Mouse (Mus musculus) layer of hippocampus, postnatal 14 days (tissue): ENCODE data around the gene Gm8369. TPM values are rescaled to one million over a fixed set of nuclear protein-coding genes. Genes with fewer than 3 reads are reported as not detected.
"Not testable (repeated sequence)": the region's sequence is repeated elsewhere in the genome, so short reads cannot be mapped to it uniquely, and the experiment has no call there.

Experiments
- DNase-seq, 2 experiments: peaks; one replicate each; pipeline ENCODE4 v3.0.0; 2021 to 2022; ENCODE audit warnings: low spot score in 2 of 2, mixed read lengths in 1 of 2
- long read RNA-seq, 2 experiments: library from polyadenylated mRNA; stranded (forward); transcript quantifications; one replicate each; pipeline ENCODE4 v2.0.0; 2021
- total RNA-seq, 2 experiments: library from RNA; stranded (reverse); gene quantifications; 2 replicates each; pipeline ENCODE4 v1.2.3; 2021

The Gm8369 gene
- total RNA-seq, result under 1 TPM in 1 of 2 experiments, not detected in 1; 0.55 TPM
- long read RNA-seq, experiment 1, result 0 reads
- long read RNA-seq, experiment 2, result 0 reads

DNA sequence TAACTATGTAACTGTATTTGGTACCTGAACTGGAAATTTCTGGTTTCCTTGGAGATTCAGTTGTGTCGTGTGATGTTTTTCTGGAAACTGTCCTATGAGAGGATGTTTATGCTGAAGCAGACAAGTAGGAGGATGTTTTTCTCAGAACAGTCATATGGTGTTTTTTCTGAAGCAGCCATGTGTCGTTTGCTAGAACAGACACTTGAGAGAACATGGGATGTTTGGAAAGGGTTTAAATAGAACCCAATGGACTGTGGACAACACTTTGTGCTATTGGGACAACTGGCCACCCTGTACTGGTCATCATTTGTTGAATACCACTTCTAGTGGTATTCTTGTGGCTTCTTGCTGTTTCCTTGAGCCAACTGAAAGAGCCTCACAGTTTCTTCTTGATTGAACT lies at the start of gene Gm8369:
Gene Gm8369, plus strand, starts transcription at position 193 of the 400 bp plus-strand sequence.
- peak; percentile 11 to 52 for DNase-seq

DNA sequence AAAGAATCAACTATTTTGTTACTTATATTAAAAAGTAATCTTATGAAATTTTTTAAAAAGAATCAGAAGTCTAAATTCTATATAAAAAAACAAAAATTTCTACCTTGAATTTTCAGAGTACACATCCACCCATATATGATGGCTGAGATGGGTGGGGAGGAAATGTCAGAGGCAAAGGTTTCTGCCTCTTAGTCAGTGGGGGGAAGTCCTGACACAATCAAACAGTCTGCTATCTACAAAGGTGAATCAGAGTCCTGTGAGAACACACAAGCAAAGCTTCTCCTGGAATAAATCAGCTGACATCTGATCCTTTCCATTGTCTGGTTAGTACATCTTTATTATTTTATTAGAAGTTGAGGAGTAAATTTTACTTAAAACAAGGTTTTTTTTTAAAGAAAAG lies 42.4 kb upstream of the Gm8369 start, which contains the start of gene Ms4a4b:
Gene Ms4a4b, plus strand, starts transcription at position 216 of the 400 bp plus-strand sequence.
- no peak for DNase-seq

DNA sequence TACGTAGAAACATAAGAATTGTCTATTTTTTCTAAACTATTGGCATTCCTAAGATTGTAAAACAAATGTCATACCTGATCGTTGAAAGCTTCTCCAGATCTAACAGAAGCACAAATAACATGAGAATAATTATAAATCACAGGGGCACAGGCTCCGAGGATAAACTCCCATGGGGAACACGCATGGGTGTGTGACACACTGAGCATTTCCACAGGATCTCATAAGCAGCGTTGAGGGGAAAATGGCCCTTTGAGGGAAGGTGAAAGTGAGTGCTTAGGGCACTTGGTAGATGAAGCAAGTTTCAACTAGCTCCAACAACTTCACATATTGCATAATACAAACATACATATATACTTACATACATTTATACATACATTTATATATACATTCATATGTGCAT lies 41.8 kb upstream of the Gm8369 start:
- DNase-seq, result no peak

DNA sequence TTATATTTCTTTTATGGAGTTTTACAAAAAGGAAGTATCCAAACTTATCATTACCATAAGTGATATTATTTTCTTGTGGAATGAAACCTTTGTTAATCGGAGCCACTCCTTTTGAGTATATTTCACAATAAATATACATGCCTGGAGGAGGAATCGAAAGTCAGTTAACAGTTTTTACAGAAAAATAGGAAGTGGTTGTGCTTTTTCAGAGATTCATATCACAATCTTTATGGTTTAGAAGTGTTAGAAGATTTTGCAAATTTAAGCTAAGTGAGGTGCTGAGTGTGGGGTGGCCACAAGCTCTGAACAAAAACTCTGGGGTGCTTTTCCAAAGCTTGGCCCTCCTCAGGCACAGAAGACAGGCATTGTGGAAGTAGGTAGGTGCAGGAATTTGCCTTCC lies 38.5 kb upstream of the Gm8369 start:
- DNase-seq, result no peak

DNA sequence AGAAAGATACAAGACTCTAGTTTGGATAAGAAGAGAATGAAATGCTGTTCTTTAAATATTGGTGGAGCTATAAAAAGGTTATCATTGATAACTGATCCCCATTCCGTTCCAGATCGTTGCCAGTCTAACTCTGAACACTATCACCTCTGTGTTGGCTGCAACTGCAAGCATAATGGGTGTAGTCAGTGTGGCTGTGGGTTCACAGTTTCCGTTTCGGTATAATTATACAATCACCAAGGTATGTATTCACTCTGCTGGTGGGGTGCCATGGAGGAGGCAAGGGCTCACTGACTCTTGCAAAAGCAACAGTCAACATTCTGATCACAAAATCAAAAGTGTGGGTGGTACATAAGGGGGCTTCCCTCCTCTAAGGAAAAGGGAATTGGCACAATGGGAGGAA lies 26.7 kb upstream of the Gm8369 start:
- not testable (repeated sequence) for DNase-seq

DNA sequence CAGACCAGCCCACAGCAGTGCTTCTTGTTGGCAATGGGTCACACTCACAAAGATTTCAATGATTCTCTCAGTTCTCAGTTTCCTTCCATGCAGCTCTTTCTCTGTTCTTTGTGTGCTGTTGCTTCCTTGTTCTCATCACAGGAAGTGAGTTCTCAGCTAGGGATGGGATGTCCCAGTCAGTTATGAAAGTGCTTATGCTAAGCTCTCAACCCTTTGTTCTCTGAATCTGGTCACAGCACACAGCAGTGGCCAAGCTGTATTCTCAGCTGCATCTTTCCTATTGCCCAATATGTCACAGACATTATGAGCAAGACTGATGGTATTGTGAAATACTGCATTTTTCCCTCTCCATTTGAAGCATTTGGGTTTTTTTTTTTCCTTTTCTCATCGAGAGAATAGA lies 20.9 kb upstream of the Gm8369 start:
- DNase-seq, result not testable (repeated sequence)

DNA sequence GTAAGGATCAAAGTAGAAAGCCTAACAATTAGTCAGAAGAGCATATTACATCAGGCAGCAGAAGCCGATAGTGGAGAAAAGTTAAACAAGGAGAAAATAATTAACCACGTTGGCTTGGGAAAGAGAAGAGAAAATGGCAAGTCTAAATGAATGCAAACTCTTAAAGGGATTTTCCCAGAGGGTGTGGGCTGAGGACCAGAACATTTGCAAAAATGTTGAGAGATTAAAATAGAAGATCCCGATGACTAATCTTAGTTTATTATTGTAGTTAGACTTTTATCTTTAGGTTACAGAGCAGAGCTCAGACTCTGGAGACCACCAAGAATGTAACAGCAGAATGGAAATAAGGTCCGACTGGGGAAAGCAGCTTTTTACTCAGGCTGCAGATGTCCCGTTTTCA lies 19.3 kb upstream of the Gm8369 start:
- no peak for DNase-seq

DNA sequence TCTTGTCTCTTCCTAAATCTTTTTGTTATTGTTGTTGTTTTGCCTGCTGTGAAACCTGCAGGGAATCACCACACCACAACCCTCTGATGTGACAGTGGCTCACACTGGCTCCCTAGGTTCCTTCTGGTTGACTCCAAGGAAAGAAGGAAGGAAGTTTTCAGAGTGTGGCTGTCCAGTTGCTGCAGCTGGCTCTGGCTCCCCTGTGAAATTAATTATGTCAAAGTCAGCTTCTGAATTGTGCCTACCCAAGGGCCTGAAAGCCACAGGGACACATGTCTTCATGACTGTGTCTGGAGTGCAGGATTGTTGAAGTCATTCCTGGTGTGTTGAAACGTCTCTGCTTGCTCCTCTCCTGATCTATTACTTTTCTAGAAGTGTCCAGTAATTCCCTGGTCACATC lies 17.4 kb upstream of the Gm8369 start:
- DNase-seq, result not testable (repeated sequence)

DNA sequence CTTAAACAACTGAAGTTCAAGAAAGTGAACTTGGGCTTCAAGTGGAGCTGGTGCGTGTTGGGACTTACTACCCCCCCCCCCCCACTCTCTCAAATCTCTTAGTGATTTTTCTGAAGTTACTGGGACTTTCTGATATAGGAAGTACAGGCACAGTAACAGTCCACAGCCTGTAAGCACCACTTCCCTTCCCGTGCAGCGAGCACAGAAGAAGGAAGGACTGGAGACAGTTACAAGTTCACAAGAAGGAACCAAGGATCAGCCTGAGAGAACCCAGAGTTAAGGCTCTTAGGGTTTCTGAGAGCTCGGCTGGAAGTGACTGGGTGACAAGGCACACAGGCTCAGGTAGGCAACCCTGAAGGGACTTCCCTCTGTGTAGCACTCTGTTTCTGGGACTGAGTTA lies 16.5 kb upstream of the Gm8369 start, which contains the start of gene Ms4a6c:
Gene Ms4a6c, plus strand, starts transcription at position 152 of the 400 bp plus-strand sequence.
- not testable (repeated sequence) for DNase-seq

DNA sequence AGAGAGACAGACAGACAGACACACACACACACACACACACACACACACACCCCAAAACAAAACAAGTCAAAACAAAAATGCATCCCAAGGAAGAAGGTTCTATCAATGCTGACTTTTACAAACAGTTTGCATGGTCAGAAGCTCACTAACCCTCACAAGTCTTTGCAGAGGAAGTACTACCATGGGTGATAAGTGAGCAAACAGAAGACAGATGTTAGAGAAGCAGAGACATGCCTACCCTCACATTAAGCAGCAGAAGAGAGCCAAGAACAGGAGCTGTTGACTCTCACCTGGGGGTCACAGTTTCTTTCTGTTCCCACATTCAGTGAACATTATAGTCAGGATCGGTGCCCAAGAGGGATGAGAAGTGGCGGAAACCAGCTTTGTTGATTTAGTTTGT lies 6.0 kb upstream of the Gm8369 start:
- no peak for DNase-seq

DNA sequence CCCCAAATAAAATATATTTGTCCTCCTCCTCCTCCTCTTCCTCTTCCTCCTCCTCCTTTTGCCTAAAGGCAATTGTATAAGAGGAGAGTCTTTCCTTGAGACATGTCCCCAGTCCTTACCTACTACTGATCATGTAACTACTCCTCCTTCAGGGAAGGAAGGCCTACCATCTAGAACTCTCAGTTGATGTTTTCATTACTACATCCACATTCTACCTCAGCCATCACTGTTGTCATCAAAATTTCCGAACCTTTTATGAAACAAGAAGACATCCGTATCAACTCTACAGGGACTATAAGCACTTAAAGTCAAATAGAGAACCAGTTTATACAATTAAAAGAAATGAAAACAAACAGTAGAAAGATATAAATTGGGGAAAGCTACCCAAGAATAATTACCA lies 3.1 kb upstream of the Gm8369 start:
- no peak for DNase-seq

DNA sequence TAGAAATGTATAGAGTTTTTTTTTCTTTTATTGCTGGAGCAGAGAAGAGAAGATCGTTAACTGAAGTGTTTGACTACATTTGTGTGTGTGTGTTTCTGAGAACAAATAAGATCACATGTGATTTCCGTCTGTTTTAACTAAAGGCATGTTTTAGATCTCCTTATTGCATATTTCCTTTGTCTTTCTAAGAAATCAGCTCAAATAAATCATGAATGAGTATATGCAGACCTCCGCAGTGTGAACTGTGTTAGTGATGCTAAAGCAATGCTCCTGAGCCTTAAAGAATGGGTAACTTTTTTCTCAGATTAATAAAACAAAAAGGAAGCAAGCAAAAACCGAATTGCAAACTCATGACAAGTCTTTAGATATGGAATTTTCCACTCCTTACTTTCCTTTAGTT lies 1.8 kb upstream of the Gm8369 start:
- no peak for DNase-seq

DNA sequence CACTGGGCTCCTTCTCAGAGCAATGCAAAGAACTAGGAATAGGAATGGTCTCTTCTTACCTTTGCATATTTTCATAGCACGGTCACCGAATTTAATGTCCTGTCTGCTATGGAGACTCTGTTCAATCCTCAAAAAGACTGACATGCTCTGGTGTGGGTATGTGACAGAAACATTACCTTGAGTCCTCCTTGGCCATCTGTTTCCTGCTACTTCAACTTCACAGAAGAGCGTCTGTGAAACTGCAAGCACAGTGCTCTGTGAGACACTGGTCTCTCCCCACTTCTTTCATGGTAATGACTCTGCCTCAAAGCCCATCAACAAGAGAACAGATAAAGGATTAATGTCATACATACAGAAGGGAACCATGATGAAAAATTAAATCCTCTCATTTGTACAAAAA lies 1.4 kb upstream of the Gm8369 start:
- DNase-seq, result no peak

DNA sequence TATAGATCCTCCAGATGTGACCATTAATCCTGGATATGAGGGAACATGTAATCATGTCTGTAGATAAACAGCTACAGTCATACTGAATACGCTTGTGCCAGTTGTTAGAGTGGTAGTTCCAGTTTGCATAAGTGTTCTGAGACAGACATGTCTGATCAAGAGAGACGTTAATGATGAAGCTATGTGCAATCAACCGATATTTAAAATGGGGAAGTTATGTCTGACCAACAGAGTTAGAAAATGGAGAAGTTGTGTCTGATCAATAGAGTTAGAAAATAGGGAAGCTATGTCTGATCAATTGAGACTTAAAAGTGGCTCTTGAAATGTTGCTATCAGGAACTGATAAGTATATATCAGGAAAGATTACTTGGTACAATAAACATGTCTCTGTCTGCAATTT lies 472 bp upstream of the Gm8369 start:
- no peak for DNase-seq

DNA sequence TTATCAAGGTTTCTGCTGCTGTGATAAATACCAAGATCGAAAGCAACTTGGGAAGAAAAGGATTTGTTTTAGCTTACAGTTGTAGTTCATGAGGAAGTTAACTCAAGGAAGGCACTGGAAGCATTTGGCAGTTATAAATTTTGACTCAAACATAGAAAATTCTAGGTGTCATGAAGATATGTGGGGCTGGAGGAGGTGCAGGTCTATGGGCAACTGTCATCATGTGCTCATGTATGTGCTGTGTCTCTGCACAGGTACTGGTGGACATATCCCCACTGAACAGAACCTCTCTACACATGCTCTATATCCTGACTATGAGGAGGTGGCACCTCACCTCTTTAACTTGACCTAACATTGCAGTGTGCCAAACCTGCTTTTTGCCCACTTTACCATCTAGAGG lies 861 bp downstream of the Gm8369 start:
- DNase-seq, result no peak

DNA sequence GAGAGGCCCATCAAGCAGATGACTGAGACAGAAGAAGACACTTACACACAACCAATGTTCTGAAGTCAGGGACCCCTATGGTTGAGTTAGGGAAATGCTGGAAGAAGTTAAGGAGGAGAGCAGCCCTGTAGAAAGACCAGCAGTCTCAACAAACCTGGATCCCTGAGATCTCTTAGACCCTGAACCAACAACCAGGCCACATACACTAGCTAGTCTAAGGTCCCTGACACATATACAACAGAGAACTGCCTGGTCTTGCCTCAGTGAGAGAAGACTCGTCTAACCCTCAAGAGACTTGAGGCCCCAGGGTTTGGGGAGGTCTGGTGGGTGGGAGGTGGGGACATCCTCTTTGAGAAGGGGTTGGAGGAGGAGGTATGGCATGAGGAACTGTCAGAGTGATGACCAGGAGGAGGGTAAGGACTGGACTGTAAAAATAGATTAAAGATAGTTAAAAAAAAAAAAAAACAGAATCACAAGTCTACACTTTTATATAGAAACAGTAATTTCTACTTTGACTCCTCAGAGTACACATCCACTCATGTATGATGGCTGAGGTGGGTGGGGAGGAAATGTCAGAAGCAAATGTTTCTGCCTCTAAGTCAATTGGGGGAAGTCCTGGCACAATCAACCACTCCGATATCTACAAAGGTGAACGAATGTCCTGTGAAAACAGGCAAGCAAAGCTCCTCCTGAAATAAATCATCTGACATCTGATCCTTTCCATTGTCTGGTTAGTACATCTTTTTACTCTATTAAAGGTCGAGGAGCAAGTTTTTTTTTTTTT lies 5.9 kb downstream of the Gm8369 start:
- DNase-seq, result no peak

DNA sequence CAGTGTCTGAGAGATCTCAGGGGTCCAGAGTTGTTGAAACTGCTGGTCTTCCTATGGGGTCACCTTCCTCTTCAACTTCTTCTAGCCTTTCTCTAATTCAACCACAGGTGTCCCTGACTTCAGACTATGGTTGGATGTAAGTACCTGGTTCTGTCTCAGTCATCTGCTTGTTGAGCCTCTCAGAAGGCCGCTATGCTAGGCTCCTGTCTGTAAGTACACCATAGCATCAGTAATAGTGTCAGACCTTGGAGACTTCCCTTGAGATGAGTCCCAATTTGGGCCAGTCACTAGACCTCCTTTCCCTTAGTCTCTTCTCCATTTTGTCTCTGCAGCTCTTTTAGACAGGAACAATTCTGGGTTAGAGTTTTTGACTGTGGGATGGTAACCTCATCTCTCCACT lies 6.9 kb downstream of the Gm8369 start:
- DNase-seq, result no peak

DNA sequence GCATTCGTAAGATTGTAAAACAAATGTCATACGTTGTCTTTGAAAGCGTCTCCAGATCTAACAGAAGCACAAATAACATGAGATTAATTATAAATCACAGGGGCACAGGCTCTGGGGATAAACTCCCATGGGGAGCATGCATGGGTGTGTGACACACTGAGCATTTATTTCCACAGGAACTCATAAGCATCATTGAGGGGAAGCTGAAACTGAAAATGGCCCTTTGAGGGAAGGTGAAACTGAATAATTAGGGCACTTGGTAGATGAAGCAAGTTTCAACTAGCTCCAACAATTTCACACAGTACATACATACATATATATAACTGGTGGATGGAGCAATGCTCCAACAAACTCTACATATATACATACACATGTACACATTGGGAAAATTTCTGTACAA lies 8.8 kb downstream of the Gm8369 start:
- DNase-seq, result no peak

DNA sequence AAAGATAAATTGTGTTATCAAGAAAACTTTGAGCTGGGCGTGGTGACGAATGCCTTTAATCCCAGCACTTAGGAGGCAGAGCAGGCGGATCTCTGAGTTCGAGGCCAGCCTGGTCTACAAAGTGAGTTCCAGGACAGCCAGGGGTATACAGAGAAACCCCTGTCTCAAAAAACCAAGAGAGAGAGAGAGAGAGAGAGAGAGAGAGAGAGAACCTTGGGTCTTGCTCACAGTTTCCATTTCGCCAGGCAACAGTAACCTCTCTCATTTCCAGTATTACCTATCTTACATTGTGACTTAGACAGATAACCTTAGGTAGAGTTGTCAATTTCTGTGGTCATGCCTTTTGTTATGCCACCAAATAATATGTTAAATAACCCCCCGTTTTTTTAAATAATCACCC lies 10.6 kb downstream of the Gm8369 start:
- DNase-seq, result no peak

DNA sequence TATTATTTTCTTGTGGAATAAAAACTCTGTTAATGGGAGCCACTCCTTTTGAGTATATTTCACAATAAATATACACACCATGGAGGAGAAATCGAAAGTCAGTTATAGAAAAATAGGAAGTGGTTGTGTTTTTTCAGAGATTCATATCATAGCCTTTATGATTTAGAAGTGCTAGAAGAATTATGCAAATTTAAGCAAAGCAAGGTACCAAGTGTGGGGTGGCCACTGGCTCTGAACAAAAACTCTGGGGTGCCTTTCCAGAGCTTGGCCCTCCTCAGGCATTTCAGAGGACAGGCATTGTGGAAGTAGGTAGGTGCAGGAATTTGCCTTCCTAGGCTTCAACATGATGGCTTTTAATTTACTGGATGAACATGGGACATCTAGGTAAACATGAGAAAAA lies 11.6 kb downstream of the Gm8369 start:
- not testable (repeated sequence) for DNase-seq

DNA sequence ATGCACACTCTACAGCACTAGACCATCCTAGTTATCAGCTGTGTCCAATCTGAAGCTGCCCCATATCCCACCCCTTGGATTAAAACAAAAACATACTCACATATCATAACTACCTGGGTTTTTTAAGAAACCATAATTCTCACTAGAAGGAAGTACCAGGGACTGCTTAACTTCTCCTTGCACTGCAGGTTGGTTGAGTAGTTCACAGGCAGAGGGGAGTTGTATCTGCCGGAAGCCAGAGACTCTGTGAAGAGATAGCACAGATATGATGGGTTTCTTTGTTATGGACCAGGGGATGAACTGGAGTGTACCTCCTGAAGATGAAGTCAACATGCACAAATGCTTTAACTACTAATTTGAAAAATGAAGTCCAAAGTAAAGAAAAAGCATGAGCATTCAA lies 15.1 kb downstream of the Gm8369 start:
- DNase-seq, result no peak

DNA sequence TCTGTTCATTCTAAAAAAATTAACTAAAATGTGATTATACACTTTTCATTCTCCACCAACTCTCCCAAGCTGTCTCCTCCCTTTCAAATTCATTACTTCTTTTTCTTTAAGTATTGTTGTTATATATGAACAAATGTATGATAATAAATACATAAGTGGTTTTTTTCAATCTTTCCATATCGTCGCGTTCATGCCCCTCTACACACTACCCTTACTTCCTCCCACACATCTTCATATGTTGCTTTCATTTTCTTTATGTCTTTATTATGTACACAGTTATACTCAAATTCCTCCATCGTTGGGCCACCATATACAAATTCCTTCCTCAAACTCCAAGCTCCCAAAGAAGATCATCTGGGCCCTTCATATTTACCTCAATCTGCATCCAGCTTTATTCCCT lies 15.6 kb downstream of the Gm8369 start:
- no peak for DNase-seq

DNA sequence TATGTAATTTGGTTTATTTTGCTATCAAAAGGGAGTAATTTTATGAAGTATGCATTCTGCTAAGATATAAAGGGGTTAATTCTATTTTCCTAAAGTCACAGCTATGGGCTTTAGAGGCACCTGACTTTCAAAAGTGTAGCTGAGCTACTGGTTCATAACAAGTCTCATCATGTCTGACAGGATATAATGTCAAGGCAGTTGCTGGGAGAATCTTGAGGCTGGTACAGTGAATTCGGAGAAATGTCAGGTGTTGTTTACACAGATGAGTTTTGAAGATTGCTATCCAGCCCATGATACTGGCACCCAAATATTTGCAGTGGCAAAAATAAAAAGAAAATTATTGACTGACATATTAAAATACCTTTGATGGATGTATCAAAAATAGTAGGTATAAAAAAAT lies 19.1 kb downstream of the Gm8369 start:
- no peak for DNase-seq
